Mouse (Mus musculus) embryonic fibroblast, embryonic 13.5 days (primary cell): Measurements from ENCODE around the gene Tmem236.

Experiments used
- CTCF ChIP-seq: IDR thresholded peaks from 2 replicates; pipeline ENCODE4 v1.5.1; 2011; ENCODE audit warnings: mild to moderate bottlenecking, control low read depth, low read length, moderate library complexity, borderline replicate concordance; ENCODE audit not compliant: insufficient read depth
- POLR2A ChIP-seq: IDR thresholded peaks from 2 replicates; pipeline ENCODE4 v1.6.1; 2011; ENCODE audit warnings: low read depth, mild to moderate bottlenecking, control low read depth, low read length, moderate library complexity

GRCm38 (mm10) chr2:14218126-14218525 is 43.8 kb downstream of the Tmem236 start:
- TF ChIP-seq CTCF: 0 out of 2 replicates have a peak, but pooled peaks have one; percentile 1
- TF ChIP-seq POLR2A: no peak
